Mouse (Mus musculus): ENCODE results near the gene Papss1. TPM values are rescaled to one million over a fixed set of nuclear protein-coding genes. Genes with fewer than 3 reads are reported as not detected.

The Papss1 gene
- polyA plus RNA-seq, 1 experiment from 2014 or later = 150 TPM

- H3K27ac ChIP-seq (ENCODE audit: low read depth, low read length) = no peak overlapping the region
- no peak overlapping the region for H3K9ac ChIP-seq (ENCODE audit: low read depth, low read length)
- WGBS = 89% methylated on average over 1 of the region's 1 CpGs
- TF ChIP-seq CTCF (IDR thresholded peaks at IDR 0.05; ENCODE audit: low read depth) = no peak
- H3K9me3 ChIP-seq (ENCODE audit: control insufficient read depth) = no peaks in the 10 kb centered on the region
- no peak overlapping the region for H3K4me3 ChIP-seq (ENCODE audit: low read depth, low read length)
- no peak for ATAC-seq
- no peak overlapping the region for H3K4me2 ChIP-seq (replicated peaks; ENCODE audit: low read depth)
- no peaks in the 10 kb centered on the region for H3K27me3 ChIP-seq (replicated peaks; ENCODE audit: control insufficient read depth, insufficient read depth, low read length)
- H3K4me1 ChIP-seq (replicated peaks; ENCODE audit: control insufficient read depth, insufficient read depth, low read length) = no peaks in the 10 kb centered on the region
- H3K36me3 ChIP-seq (ENCODE audit: control insufficient read depth, insufficient read depth) = peaks cover 53% of the 10 kb centered on the region
Observed at GRCm38 (mm10) chr3:131623208-131623607, 58.6 kb downstream of the Papss1 start.

GRCm38 (mm10) chr3:131624063-131624462 is 59.5 kb downstream of the Papss1 start:
- TF ChIP-seq CTCF (IDR thresholded peaks at IDR 0.05; ENCODE audit: low read depth) = no peak
- no peaks in the 10 kb centered on the region for H3K9me3 ChIP-seq (ENCODE audit: control insufficient read depth)
- H3K27me3 ChIP-seq (replicated peaks; ENCODE audit: control insufficient read depth, insufficient read depth, low read length) = no peaks in the 10 kb centered on the region
- no peak overlapping the region for H3K4me2 ChIP-seq (replicated peaks; ENCODE audit: low read depth)
- no peak overlapping the region for H3K27ac ChIP-seq (ENCODE audit: low read depth, low read length)
- WGBS = 82% methylated on average over 9 of the region's 9 CpGs
- ATAC-seq = no peak
- no peak overlapping the region for H3K4me3 ChIP-seq (ENCODE audit: low read depth, low read length)
- H3K9ac ChIP-seq (ENCODE audit: low read depth, low read length) = no peak overlapping the region
- peaks cover 49% of the 10 kb centered on the region for H3K36me3 ChIP-seq (ENCODE audit: control insufficient read depth, insufficient read depth)
- H3K4me1 ChIP-seq (replicated peaks; ENCODE audit: control insufficient read depth, insufficient read depth, low read length) = no peaks in the 10 kb centered on the region

- 94% methylated on average over 4 of the region's 4 CpGs for WGBS
- H3K9ac ChIP-seq (ENCODE audit: low read depth, low read length) = no peak overlapping the region
- H3K4me2 ChIP-seq (replicated peaks; ENCODE audit: low read depth) = no peak overlapping the region
- no peaks in the 10 kb centered on the region for H3K9me3 ChIP-seq (ENCODE audit: control insufficient read depth)
- H3K4me3 ChIP-seq (ENCODE audit: low read depth, low read length) = no peak overlapping the region
- TF ChIP-seq CTCF (IDR thresholded peaks at IDR 0.05; ENCODE audit: low read depth) = no peak
- H3K36me3 ChIP-seq (ENCODE audit: control insufficient read depth, insufficient read depth) = peaks cover 62% of the 10 kb centered on the region
- H3K4me1 ChIP-seq (replicated peaks; ENCODE audit: control insufficient read depth, insufficient read depth, low read length) = no peaks in the 10 kb centered on the region
- ATAC-seq = no peak
- H3K27ac ChIP-seq (ENCODE audit: low read depth, low read length) = no peak overlapping the region
- no peaks in the 10 kb centered on the region for H3K27me3 ChIP-seq (replicated peaks; ENCODE audit: control insufficient read depth, insufficient read depth, low read length)
Observed at GRCm38 (mm10) chr3:131627476-131627875, 62.9 kb downstream of the Papss1 start.

GRCm38 (mm10) chr3:131628265-131628664 is 63.7 kb downstream of the Papss1 start:
- Histone ChIP-seq H3K9ac (ENCODE audit: low read depth, low read length) (no peak overlapping the region), H3K9me3 (ENCODE audit: control insufficient read depth) (no peaks in the 10 kb centered on the region), H3K27ac (ENCODE audit: low read depth, low read length) (no peak overlapping the region), H3K4me2 (replicated peaks; ENCODE audit: low read depth) (no peak overlapping the region), H3K4me3 (ENCODE audit: low read depth, low read length) (no peak overlapping the region), H3K27me3 (replicated peaks; ENCODE audit: control insufficient read depth, insufficient read depth, low read length) (no peaks in the 10 kb centered on the region), H3K4me1 (replicated peaks; ENCODE audit: control insufficient read depth, insufficient read depth, low read length) (no peaks in the 10 kb centered on the region), H3K36me3 (ENCODE audit: control insufficient read depth, insufficient read depth) (peaks cover 66% of the 10 kb centered on the region)
- no peak for TF ChIP-seq CTCF (IDR thresholded peaks at IDR 0.05; ENCODE audit: low read depth)
- ATAC-seq = no peak
- WGBS = 65% methylated on average over 5 of the region's 5 CpGs

GRCm38 (mm10) chr3:131628931-131629330 is 64.4 kb downstream of the Papss1 start:
- Histone ChIP-seq H3K4me2 (replicated peaks; ENCODE audit: low read depth) (no peak overlapping the region), H3K27me3 (replicated peaks; ENCODE audit: control insufficient read depth, insufficient read depth, low read length) (no peaks in the 10 kb centered on the region), H3K9me3 (ENCODE audit: control insufficient read depth) (no peaks in the 10 kb centered on the region), H3K4me1 (replicated peaks; ENCODE audit: control insufficient read depth, insufficient read depth, low read length) (no peaks in the 10 kb centered on the region), H3K36me3 (ENCODE audit: control insufficient read depth, insufficient read depth) (peaks cover 67% of the 10 kb centered on the region), H3K9ac (ENCODE audit: low read depth, low read length) (no peak overlapping the region), H3K4me3 (ENCODE audit: low read depth, low read length) (no peak overlapping the region), H3K27ac (ENCODE audit: low read depth, low read length) (no peak overlapping the region)
- no peak for ATAC-seq
- no peak for TF ChIP-seq CTCF (IDR thresholded peaks at IDR 0.05; ENCODE audit: low read depth)
- 84% methylated on average over 3 of the region's 3 CpGs for WGBS

GRCm38 (mm10) chr3:131630407-131631317 is 66.1 kb downstream of the Papss1 start:
- no peak overlapping the region for H3K4me3 ChIP-seq (ENCODE audit: low read depth, low read length)
- no peak overlapping the region for H3K4me2 ChIP-seq (replicated peaks; ENCODE audit: low read depth)
- no peaks in the 10 kb centered on the region for H3K9me3 ChIP-seq (ENCODE audit: control insufficient read depth)
- no peaks in the 10 kb centered on the region for H3K27me3 ChIP-seq (replicated peaks; ENCODE audit: control insufficient read depth, insufficient read depth, low read length)
- ATAC-seq = no peak
- WGBS = 84% methylated on average over 11 of the region's 11 CpGs
- TF ChIP-seq CTCF (IDR thresholded peaks at IDR 0.05; ENCODE audit: low read depth) = no peak
- no peak overlapping the region for H3K9ac ChIP-seq (ENCODE audit: low read depth, low read length)
- H3K4me1 ChIP-seq (replicated peaks; ENCODE audit: control insufficient read depth, insufficient read depth, low read length) = no peaks in the 10 kb centered on the region
- H3K36me3 ChIP-seq (ENCODE audit: control insufficient read depth, insufficient read depth) = peaks cover 59% of the 10 kb centered on the region
- no peak overlapping the region for H3K27ac ChIP-seq (ENCODE audit: low read depth, low read length)

Measured in intestine, postnatal 0 days (tissue).